Mouse (Mus musculus) ZHBTc4 (cell line): ENCODE measurements around the gene Fam214a.

Source experiments
- DNase-seq: peaks from one replicate; pipeline ENCODE4 v3.0.0-alpha.2; 2011; ENCODE audit warnings: low read depth, low spot score

Fam214a gene

GRCm38 (mm10) chr9:74979371-74979770, 26.7 kb downstream of the Fam214a start:
- DNase-seq = no peak

- DNase-seq = no peak
These were observed 27.2 kb downstream of the Fam214a start for GRCm38 (mm10) chr9:74979866-74980265.

GRCm38 (mm10) chr9:74981663-74982111, 29.0 kb downstream of the Fam214a start:
- no peak for DNase-seq

GRCm38 (mm10) chr9:74982193-74982592, 29.5 kb downstream of the Fam214a start:
- no peak for DNase-seq

- peak; percentile 65 for DNase-seq
These were observed 30.0 kb downstream of the Fam214a start for GRCm38 (mm10) chr9:74982722-74983121.

GRCm38 (mm10) chr9:74985173-74985715, 32.6 kb downstream of the Fam214a start:
- DNase-seq = no peak

GRCm38 (mm10) chr9:74985770-74986169, 33.1 kb downstream of the Fam214a start:
- no peak for DNase-seq

GRCm38 (mm10) chr9:74988893-74989460, 36.3 kb downstream of the Fam214a start:
- DNase-seq = no peak

GRCm38 (mm10) chr9:74989990-74990389, 37.3 kb downstream of the Fam214a start:
- no peak for DNase-seq

GRCm38 (mm10) chr9:74994611-74995257, 42.0 kb downstream of the Fam214a start:
- no peak for DNase-seq

- no peak for DNase-seq
These were observed 43.7 kb downstream of the Fam214a start for GRCm38 (mm10) chr9:74996349-74996748.

GRCm38 (mm10) chr9:74997976-74998375, 45.3 kb downstream of the Fam214a start:
- DNase-seq = peak; percentile 75

- DNase-seq = no peak
These were observed 48.3 kb downstream of the Fam214a start for GRCm38 (mm10) chr9:75001006-75001405.

GRCm38 (mm10) chr9:75001611-75002204, 49.0 kb downstream of the Fam214a start:
- DNase-seq = no peak

GRCm38 (mm10) chr9:75002262-75002661, 49.6 kb downstream of the Fam214a start:
- no peak for DNase-seq

GRCm38 (mm10) chr9:75004203-75004602, 51.5 kb downstream of the Fam214a start:
- DNase-seq = no peak

GRCm38 (mm10) chr9:75016591-75016990, 63.9 kb downstream of the Fam214a start:
- DNase-seq = peak; percentile 45

GRCm38 (mm10) chr9:75019181-75019580, 66.5 kb downstream of the Fam214a start:
- DNase-seq = no peak

GRCm38 (mm10) chr9:75019592-75019991, 66.9 kb downstream of the Fam214a start:
- DNase-seq = peak; percentile 80

GRCm38 (mm10) chr9:75020561-75020960, 67.9 kb downstream of the Fam214a start:
- no peak for DNase-seq

- DNase-seq = no peak
These were observed 69.9 kb downstream of the Fam214a start for GRCm38 (mm10) chr9:75022546-75022945.

GRCm38 (mm10) chr9:75023150-75023894, 70.6 kb downstream of the Fam214a start:
- DNase-seq = no peak
